Mouse (Mus musculus) liver, embryonic 14.5 days (tissue): Measurements from ENCODE around the gene Ptprz1. TPM values are rescaled to one million over a fixed set of nuclear protein-coding genes. Genes with fewer than 3 reads are reported as not detected.

ENCODE experiments used
- ATAC-seq: fragments of 200-750 bp; cut with Nextera tagmentation; 2 replicates; pipeline ENCODE4 v1.8.0; 2017; ENCODE audit warnings: moderate number of reproducible peaks, mild to moderate bottlenecking, moderate library complexity; ENCODE audit not compliant: insufficient read depth
- DNase-seq, 3 experiments: peaks; one replicate each; pipeline ENCODE4 v3.0.0-alpha.2; 2012 to 2013; ENCODE audit warnings: low read depth in 3 of 3, low spot score in 3 of 3
- H3K27ac ChIP-seq: fragments of 300-500 bp; sonication (generic); 2 replicates; pipeline ENCODE4 v1.5.1; 2014; ENCODE audit warnings: moderate library complexity, mild to moderate bottlenecking, control low read depth, inconsistent platforms
- H3K27me3 ChIP-seq: fragments of 300-500 bp; sonication (generic); 2 replicates; pipeline ENCODE4 v1.6.1; 2014; ENCODE audit warnings: mild to moderate bottlenecking, low read length, moderate library complexity; ENCODE audit not compliant: control insufficient read depth, insufficient read depth
- H3K36me3 ChIP-seq: fragments of 300-500 bp; sonication (generic); replicated peaks from 2 replicates; pipeline ENCODE4 v1.6.1; 2014; ENCODE audit warnings: low read depth; ENCODE audit not compliant: control insufficient read depth, insufficient read depth
- H3K4me1 ChIP-seq, 2 experiments: fragments of 200-500 bp in 1 of 2; fragments of 300-500 bp in 1 of 2; sonication (generic) in 1 of 2; replicated peaks; 2 replicates each; pipeline ENCODE4 v1.6.1; 2012 to 2014; ENCODE audit warnings: antibody characterized with exemption in 1 of 2, inconsistent platforms in 1 of 2, low read length in 1 of 2; ENCODE audit not compliant: control insufficient read depth in 2 of 2, insufficient read depth in 2 of 2
- H3K4me2 ChIP-seq: fragments of 300-500 bp; sonication (generic); 2 replicates; pipeline ENCODE4 v1.6.1; 2014; ENCODE audit warnings: low read depth, mild to moderate bottlenecking, control low read depth, moderate library complexity
- H3K4me3 ChIP-seq, 2 experiments: fragments of 200-500 bp in 1 of 2; fragments of 300-500 bp in 1 of 2; sonication (generic) in 1 of 2; 2 replicates each; pipeline ENCODE4 v1.5.1; 2012 to 2014; ENCODE audit warnings: low read depth in 2 of 2, low read length in 2 of 2, mild to moderate bottlenecking in 2 of 2, control low read depth in 1 of 2, inconsistent platforms in 1 of 2, moderate library complexity in 1 of 2; ENCODE audit not compliant: insufficient read depth in 1 of 2
- H3K9ac ChIP-seq: fragments of 300-500 bp; sonication (generic); replicated peaks from 2 replicates; pipeline ENCODE4 v1.6.1; 2014; ENCODE audit warnings: mild to moderate bottlenecking, control low read depth, moderate library complexity
- H3K9me3 ChIP-seq: fragments of 300-500 bp; sonication (generic); 2 replicates; pipeline ENCODE4 v1.6.1; 2016; ENCODE audit warnings: low read length, mixed read lengths; ENCODE audit not compliant: control insufficient read depth
- CTCF ChIP-seq: IDR thresholded peaks from 2 replicates; pipeline ENCODE4 v1.5.1; 2016; ENCODE audit warnings: antibody characterized with exemption, low read depth, control low read depth
- EP300 ChIP-seq: IDR thresholded peaks from 2 replicates; pipeline ENCODE4 v1.6.1; 2016; ENCODE audit warnings: antibody characterized with exemption, low read depth
- WGBS: fragments of 180-500 bp; shearing (Covaris S2); extraction: QIAGEN DNeasy Blood & Tissue Kit; methylation state at CpG from one replicate; pipeline ENCODE4 v1.1.7; 2014; ENCODE audit not compliant: insufficient replicate concordance; 5-methylcytosine and 5-hydroxymethylcytosine counted together
- polyA plus RNA-seq, 2 experiments: library from polyadenylated mRNA; depleted of rRNA in 1 of 2; stranded (reverse) in 1 of 2; unstranded in 1 of 2; fragments of >200 nt; fragmentation: Nextera tagmentation in 1 of 2; extraction: Ambion mirVana in 1 of 2; gene quantifications; 2 replicates each; pipeline versions ENCODE4 v1.2.1 to v1.2.3; 2012 to 2014

Gene Ptprz1
- polyA plus RNA-seq, 2 experiments = 0.04 to 0.09 TPM

- ATAC-seq (no peak), DNase-seq (no peak)
- Histone ChIP-seq H3K36me3 (no peaks in the 10 kb centered on the region), H3K4me2 (no peak overlapping the region), H3K4me3 (no peak overlapping the region), H3K4me1 (no peaks in the 10 kb centered on the region), H3K27ac (no peak overlapping the region), H3K27me3 (no peaks in the 10 kb centered on the region), H3K9ac (no peak overlapping the region), H3K9me3 (no peaks in the 10 kb centered on the region)
- no peak for TF ChIP-seq CTCF
- TF ChIP-seq EP300 = no peak
- WGBS = 70% methylated on average over 6 of the region's 6 CpGs
These were observed 12.7 kb downstream of the Ptprz1 start for GRCm38 (mm10) chr6:22887978-22888377.

- H3K9me3 ChIP-seq = no peaks in the 10 kb centered on the region
- WGBS = 70% methylated on average over 8 of the region's 8 CpGs
- H3K36me3 ChIP-seq = no peaks in the 10 kb centered on the region
- no peak for ATAC-seq
- H3K4me3 ChIP-seq = no peak overlapping the region
- no peak for TF ChIP-seq CTCF
- H3K27ac ChIP-seq = no peak overlapping the region
- no peak for DNase-seq
- no peaks in the 10 kb centered on the region for H3K4me1 ChIP-seq
- H3K27me3 ChIP-seq = no peaks in the 10 kb centered on the region
- H3K4me2 ChIP-seq = no peak overlapping the region
- H3K9ac ChIP-seq = no peak overlapping the region
These were observed 14.0 kb downstream of the Ptprz1 start for GRCm38 (mm10) chr6:22889333-22889732.

DNA sequence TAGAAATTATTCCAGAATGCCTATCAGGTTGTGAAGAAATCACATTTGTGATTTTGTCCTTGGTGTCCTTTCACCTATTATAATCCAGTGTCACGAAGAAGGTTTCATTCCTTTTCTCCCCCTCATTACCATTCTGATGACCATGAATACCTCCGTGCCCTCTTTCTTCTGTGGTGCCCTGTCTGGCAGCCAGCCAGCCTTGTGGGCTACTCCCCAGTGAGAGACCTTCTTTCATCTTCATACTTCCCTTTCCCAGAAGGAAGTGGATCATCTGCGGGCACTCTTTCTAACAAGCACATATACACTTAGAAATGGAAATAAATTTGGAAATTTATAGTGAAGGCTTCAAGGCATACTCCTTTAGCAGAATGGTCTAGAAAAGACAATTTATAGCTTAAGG, 26.7 kb downstream of the Ptprz1 start:
- 30% methylated on average over 3 of the region's 3 CpGs for WGBS
- Histone ChIP-seq H3K27ac (no peak overlapping the region), H3K27me3 (no peaks in the 10 kb centered on the region)

GRCm38 (mm10) chr6:22908510-22909256, 33.4 kb downstream of the Ptprz1 start:
- ATAC-seq (no peak), DNase-seq (no peak)
- H3K27me3 ChIP-seq = no peaks in the 10 kb centered on the region
- no peak overlapping the region for H3K9ac ChIP-seq
- no peak overlapping the region for H3K4me2 ChIP-seq
- TF ChIP-seq EP300 (no peak), CTCF (no peak)
- no peaks in the 10 kb centered on the region for H3K9me3 ChIP-seq
- no peak overlapping the region for H3K27ac ChIP-seq
- H3K36me3 ChIP-seq = no peaks in the 10 kb centered on the region
- 51% methylated on average over 6 of the region's 6 CpGs for WGBS
- no peak overlapping the region for H3K4me3 ChIP-seq
- H3K4me1 ChIP-seq = no peaks in the 10 kb centered on the region

More for the DNA sequence above, 26.7 kb downstream of the Ptprz1 start:
- H3K4me1 ChIP-seq = no peaks in the 10 kb centered on the region
- H3K36me3 ChIP-seq = no peaks in the 10 kb centered on the region
- H3K9ac ChIP-seq = no peak overlapping the region
- DNase-seq (no peak), ATAC-seq (no peak)
- TF ChIP-seq CTCF = no peak
- no peak for TF ChIP-seq EP300
- H3K9me3 ChIP-seq = no peaks in the 10 kb centered on the region
- H3K4me2 ChIP-seq = no peak overlapping the region
- no peak overlapping the region for H3K4me3 ChIP-seq

- ATAC-seq = no peak
- Histone ChIP-seq H3K4me2 (no peak overlapping the region), H3K9ac (no peak overlapping the region), H3K4me3 (no peak overlapping the region), H3K36me3 (no peaks in the 10 kb centered on the region), H3K27me3 (no peaks in the 10 kb centered on the region), H3K9me3 (no peaks in the 10 kb centered on the region), H3K4me1 (no peaks in the 10 kb centered on the region), H3K27ac (no peak overlapping the region)
- no peak for TF ChIP-seq EP300
- TF ChIP-seq CTCF = no peak
- DNase-seq = no peak
- WGBS = 60% methylated on average over 6 of the region's 6 CpGs
These were observed 34.1 kb downstream of the Ptprz1 start for GRCm38 (mm10) chr6:22909257-22909907.
